Mouse (Mus musculus): ENCODE measurements around the gene Mthfd1l. TPM values are rescaled to one million over a fixed set of nuclear protein-coding genes. Genes with fewer than 3 reads are reported as not detected.

Mthfd1l gene
- polyA plus RNA-seq, 1 experiment from 2014 or later = 5.5 TPM

DNA sequence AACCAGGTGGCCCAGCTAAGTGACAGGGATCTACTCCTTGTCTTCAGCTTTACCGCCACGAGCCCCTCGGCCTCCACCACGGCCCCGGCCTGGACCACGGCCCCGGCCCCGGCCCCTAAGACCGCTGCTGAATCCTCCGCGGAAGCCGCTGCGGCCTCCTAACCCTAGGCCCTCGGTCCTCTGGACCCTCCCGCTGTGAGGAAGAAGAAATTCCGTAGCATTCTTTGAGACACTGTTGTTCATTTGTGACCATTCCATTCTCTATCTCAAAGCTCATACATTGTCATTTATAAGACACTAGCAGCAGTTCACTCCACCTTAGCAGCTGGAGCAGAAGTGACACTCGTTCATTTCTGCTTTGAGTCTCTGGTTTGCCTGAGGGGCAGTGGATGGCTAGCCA, 26.0 kb upstream of the Mthfd1l start:
- H3K4me2 ChIP-seq (replicated peaks; ENCODE audit: low read depth) = no peak overlapping the region
- 93% methylated on average over 17 of the region's 17 CpGs for WGBS
- peaks cover 3% of the 10 kb centered on the region; the same call in 1 of the 2 replicates for H3K36me3 ChIP-seq (ENCODE audit: control insufficient read depth, insufficient read depth, low read length)
- no peak for DNase-seq (ENCODE audit: low spot score)
- no peaks in the 10 kb centered on the region for H3K9me3 ChIP-seq (ENCODE audit: control insufficient read depth, low read length)
- no peak overlapping the region for H3K27ac ChIP-seq (replicated peaks)
- no peaks in the 10 kb centered on the region for H3K4me1 ChIP-seq (replicated peaks; ENCODE audit: control insufficient read depth, insufficient read depth)
- no peak overlapping the region for H3K4me3 ChIP-seq (ENCODE audit: low read depth, low read length)
- no peak for ATAC-seq (ENCODE audit: low FRiP score, low TSS enrichment)
- TF ChIP-seq CTCF (IDR thresholded peaks at IDR 0.05; ENCODE audit: low read depth) (no peak), EP300 (optimal IDR thresholded peaks at IDR 0.05) (no peak)
- H3K27me3 ChIP-seq (ENCODE audit: control insufficient read depth, insufficient read depth, low read length) = no peaks in the 10 kb centered on the region
- no peak overlapping the region for H3K9ac ChIP-seq (ENCODE audit: low read length)

GRCm38 (mm10) chr10:3947346-3947745, 25.6 kb upstream of the Mthfd1l start:
- no peaks in the 10 kb centered on the region for H3K27me3 ChIP-seq (ENCODE audit: control insufficient read depth, insufficient read depth, low read length)
- 92% methylated on average over 7 of the region's 7 CpGs for WGBS
- H3K27ac ChIP-seq (replicated peaks) = no peak overlapping the region
- no peaks in the 10 kb centered on the region for H3K9me3 ChIP-seq (ENCODE audit: control insufficient read depth, low read length)
- peaks cover 3% of the 10 kb centered on the region; the same call in 1 of the 2 replicates for H3K36me3 ChIP-seq (ENCODE audit: control insufficient read depth, insufficient read depth, low read length)
- H3K9ac ChIP-seq (ENCODE audit: low read length) = no peak overlapping the region
- ATAC-seq (ENCODE audit: low FRiP score, low TSS enrichment) (no peak), DNase-seq (ENCODE audit: low spot score) (no peak)
- H3K4me1 ChIP-seq (replicated peaks; ENCODE audit: control insufficient read depth, insufficient read depth) = no peaks in the 10 kb centered on the region
- H3K4me3 ChIP-seq (ENCODE audit: low read depth, low read length) = no peak overlapping the region
- TF ChIP-seq CTCF (IDR thresholded peaks at IDR 0.05; ENCODE audit: low read depth) (no peak), EP300 (optimal IDR thresholded peaks at IDR 0.05) (no peak)
- H3K4me2 ChIP-seq (replicated peaks; ENCODE audit: low read depth) = no peak overlapping the region

DNA sequence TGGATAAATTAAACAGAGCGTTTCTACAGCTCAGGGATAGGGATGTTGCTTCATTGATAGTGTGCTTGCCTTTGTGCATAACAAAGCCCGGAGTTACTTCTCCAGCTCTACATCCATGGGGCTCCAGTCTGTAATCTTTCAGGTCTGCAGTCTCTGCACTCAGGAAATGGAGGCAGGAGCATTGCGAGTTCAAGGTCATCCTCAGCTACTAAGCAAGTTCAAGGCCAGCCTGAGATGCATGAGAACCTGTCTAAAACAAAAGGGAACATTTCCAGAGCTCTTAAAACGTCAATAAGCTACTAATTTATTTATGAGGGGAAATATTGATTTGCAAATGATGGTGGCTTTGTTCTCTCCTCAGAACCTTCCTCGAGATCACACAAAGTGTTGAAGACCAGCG, 23.6 kb upstream of the Mthfd1l start:
- WGBS = 87% methylated on average over 6 of the region's 6 CpGs
- no peak for ATAC-seq (ENCODE audit: low FRiP score, low TSS enrichment)
- no peak overlapping the region for H3K4me2 ChIP-seq (replicated peaks; ENCODE audit: low read depth)
- H3K9me3 ChIP-seq (ENCODE audit: control insufficient read depth, low read length) = no peaks in the 10 kb centered on the region
- H3K4me1 ChIP-seq (replicated peaks; ENCODE audit: control insufficient read depth, insufficient read depth) = no peaks in the 10 kb centered on the region
- H3K27ac ChIP-seq (replicated peaks) = no peak overlapping the region
- peaks cover 3% of the 10 kb centered on the region; the same call in 1 of the 2 replicates for H3K36me3 ChIP-seq (ENCODE audit: control insufficient read depth, insufficient read depth, low read length)
- no peak for TF ChIP-seq CTCF (IDR thresholded peaks at IDR 0.05; ENCODE audit: low read depth)
- no peak for TF ChIP-seq EP300 (optimal IDR thresholded peaks at IDR 0.05)
- H3K27me3 ChIP-seq (ENCODE audit: control insufficient read depth, insufficient read depth, low read length) = no peaks in the 10 kb centered on the region
- no peak overlapping the region for H3K4me3 ChIP-seq (ENCODE audit: low read depth, low read length)
- no peak overlapping the region for H3K9ac ChIP-seq (ENCODE audit: low read length)
- no peak for DNase-seq (ENCODE audit: low spot score)

DNA sequence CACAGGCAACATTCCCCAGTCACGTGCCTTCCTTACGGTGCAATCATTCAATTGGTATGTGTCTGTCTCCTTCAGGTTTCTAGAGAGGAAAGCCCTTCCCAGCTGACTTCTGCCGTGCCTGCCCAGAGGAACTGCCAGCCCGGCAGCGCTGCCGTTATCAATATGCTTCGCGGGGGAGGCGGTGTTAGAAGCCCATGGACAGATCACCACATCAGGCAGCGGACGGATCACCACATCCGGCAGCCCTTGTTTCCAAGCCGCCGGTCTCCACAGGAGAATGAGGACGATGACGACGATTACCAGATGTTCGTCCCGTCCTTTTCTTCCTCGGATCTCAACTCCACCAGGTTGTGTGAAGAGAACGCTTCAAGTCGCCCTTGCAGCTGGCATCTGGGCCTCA, 16.4 kb upstream of the Mthfd1l start:
- no peak overlapping the region for H3K9ac ChIP-seq (ENCODE audit: low read length)
- no peak for ATAC-seq (ENCODE audit: low FRiP score, low TSS enrichment)
- TF ChIP-seq CTCF (IDR thresholded peaks at IDR 0.05; ENCODE audit: low read depth) = no peak
- no peak for TF ChIP-seq EP300 (optimal IDR thresholded peaks at IDR 0.05)

GRCm38 (mm10) chr10:3958591-3958990, 14.3 kb upstream of the Mthfd1l start:
- no peak overlapping the region for H3K4me2 ChIP-seq (replicated peaks; ENCODE audit: low read depth)
- H3K9me3 ChIP-seq (ENCODE audit: control insufficient read depth, low read length) = no peaks in the 10 kb centered on the region
- peaks cover 4% of the 10 kb centered on the region; the same call in 1 of the 2 replicates for H3K36me3 ChIP-seq (ENCODE audit: control insufficient read depth, insufficient read depth, low read length)
- WGBS = 78% methylated on average over 5 of the region's 5 CpGs
- DNase-seq (ENCODE audit: low spot score) = no peak
- H3K27me3 ChIP-seq (ENCODE audit: control insufficient read depth, insufficient read depth, low read length) = no peaks in the 10 kb centered on the region
- no peak overlapping the region for H3K27ac ChIP-seq (replicated peaks)
- H3K4me1 ChIP-seq (replicated peaks; ENCODE audit: control insufficient read depth, insufficient read depth) = no peaks in the 10 kb centered on the region
- ATAC-seq (ENCODE audit: low FRiP score, low TSS enrichment) = no peak
- TF ChIP-seq EP300 (optimal IDR thresholded peaks at IDR 0.05) = no peak
- TF ChIP-seq CTCF (IDR thresholded peaks at IDR 0.05; ENCODE audit: low read depth) = peak; percentile 42
- no peak overlapping the region for H3K9ac ChIP-seq (ENCODE audit: low read length)
- no peak overlapping the region for H3K4me3 ChIP-seq (ENCODE audit: low read depth, low read length)

More for the DNA sequence above, 16.4 kb upstream of the Mthfd1l start:
- Histone ChIP-seq H3K4me2 (replicated peaks; ENCODE audit: low read depth) (no peak overlapping the region), H3K4me3 (ENCODE audit: low read depth, low read length) (no peak overlapping the region), H3K36me3 (ENCODE audit: control insufficient read depth, insufficient read depth, low read length) (peaks cover 2% of the 10 kb centered on the region; the same call in 1 of the 2 replicates), H3K27me3 (ENCODE audit: control insufficient read depth, insufficient read depth, low read length) (no peaks in the 10 kb centered on the region), H3K9me3 (ENCODE audit: control insufficient read depth, low read length) (no peaks in the 10 kb centered on the region), H3K27ac (replicated peaks) (no peak overlapping the region), H3K4me1 (replicated peaks; ENCODE audit: control insufficient read depth, insufficient read depth) (no peaks in the 10 kb centered on the region)
- no peak for DNase-seq (ENCODE audit: low spot score)
- WGBS = 87% methylated on average over 22 of the region's 22 CpGs

DNA sequence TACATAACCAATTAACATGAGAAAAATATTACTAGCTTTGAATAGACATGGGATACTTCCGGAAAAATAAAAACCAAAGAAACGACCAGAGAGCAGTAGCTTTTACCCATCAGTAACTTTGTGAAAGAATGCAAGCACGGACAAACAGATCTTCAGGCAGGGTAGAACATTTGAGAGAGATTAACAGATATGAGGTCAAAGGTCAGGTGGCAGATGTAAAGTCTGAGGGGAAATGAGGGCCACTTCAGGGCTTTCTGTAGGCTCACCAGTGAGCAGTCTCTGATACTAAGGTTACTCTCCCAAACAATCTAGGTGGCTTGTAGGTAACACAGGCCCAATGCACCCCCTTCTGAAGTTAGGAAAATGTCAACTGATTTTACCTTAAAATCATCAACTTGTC, 3.9 kb upstream of the Mthfd1l start:
- H3K9me3 ChIP-seq (ENCODE audit: control insufficient read depth, low read length) = no peaks in the 10 kb centered on the region
- ATAC-seq (ENCODE audit: low FRiP score, low TSS enrichment) = no peak
- 48% methylated on average over 3 of the region's 3 CpGs for WGBS
- no peak for DNase-seq (ENCODE audit: low spot score)
- H3K27ac ChIP-seq (replicated peaks) = no peak overlapping the region
- no peaks in the 10 kb centered on the region for H3K4me1 ChIP-seq (replicated peaks; ENCODE audit: control insufficient read depth, insufficient read depth)
- TF ChIP-seq CTCF (IDR thresholded peaks at IDR 0.05; ENCODE audit: low read depth) (no peak), EP300 (optimal IDR thresholded peaks at IDR 0.05) (no peak)
- no peak overlapping the region for H3K4me2 ChIP-seq (replicated peaks; ENCODE audit: low read depth)
- peaks cover 2% of the 10 kb centered on the region; the same call in 1 of the 2 replicates for H3K36me3 ChIP-seq (ENCODE audit: control insufficient read depth, insufficient read depth, low read length)
- no peak overlapping the region for H3K4me3 ChIP-seq (ENCODE audit: low read depth, low read length)
- no peak overlapping the region for H3K9ac ChIP-seq (ENCODE audit: low read length)
- no peaks in the 10 kb centered on the region for H3K27me3 ChIP-seq (ENCODE audit: control insufficient read depth, insufficient read depth, low read length)

All from stomach, postnatal 0 days (tissue).